Mouse (Mus musculus): ENCODE measurements around the gene Gm17409. TPM values are rescaled to one million over a fixed set of nuclear protein-coding genes. Genes with fewer than 3 reads are reported as not detected.

The Gm17409 gene
- total RNA-seq, 1 experiment = not detected

GRCm38 (mm10) chr2:58518517-58518916 lies 48.6 kb downstream of the Gm17409 start:
- TF ChIP-seq ZNF384 (IDR thresholded peaks at IDR 0.05; ENCODE audit: low read depth, low read length) (no peak), ZC3H11A (IDR thresholded peaks at IDR 0.05; ENCODE audit: borderline replicate concordance, low read depth, low read length) (no peak), CHD2 (IDR thresholded peaks at IDR 0.05; ENCODE audit: low read depth, low read length) (no peak)
- Histone ChIP-seq H3K4me1 (ENCODE audit: control insufficient read depth in 2 of 2, insufficient read depth in 2 of 2, low read length in 2 of 2, poor library complexity in 1 of 2) (peaks cover 2 to 4% of the 10 kb centered on the region in 2 experiments; a peak in 1 of 4 replicates), H3K36me3 (ENCODE audit: control insufficient read depth, insufficient read depth, low read length, poor library complexity, severe bottlenecking) (no peaks in the 10 kb centered on the region), H3K27ac (ENCODE audit: insufficient read depth, low read depth, low read length, poor library complexity, severe bottlenecking) (no peak overlapping the region), H3K9ac (ENCODE audit: insufficient read depth, low read depth, low read length, poor library complexity, severe bottlenecking) (no peak overlapping the region), H3K4me3 (ENCODE audit: insufficient read depth in 1 of 2, low read depth in 1 of 2, low read length in 2 of 2, poor library complexity in 1 of 2, severe bottlenecking in 1 of 2) (no peak overlapping the region), H3K9me3 (ENCODE audit: control insufficient read depth, insufficient read depth, low read depth, low read length) (no peaks in the 10 kb centered on the region)
- in situ Hi-C loops (cut with MboI; ENCODE audit: low sequenced_read_pairs in 2 of 2, unreplicated experiment in 2 of 2) = no loop called here
- no peak for DNase-seq (ENCODE audit: low read depth, low spot score)

Other genes with a start within 250 kb of the Gm17409 start
- not detected in 2 replicates for gene Acvr1c, start 112.2 kb upstream of the Gm17409 start, total RNA-seq (2012; rRNA removed)
- 6.6 and 8.0 TPM in 2 replicates for gene Acvr1, start 97.0 kb downstream of the Gm17409 start, total RNA-seq (2012; rRNA removed)
- gene Upp2, start 97.2 kb downstream of the Gm17409 start, total RNA-seq (2012; rRNA removed) = 0.63 and 0.67 TPM in 2 replicates

All from ES-E14 (cell line).